In genomic region chr17:25618508-25619056, GRCm38 (mm10) we compare ENCODE assay signal across 7 mouse cellular contexts. TPM values are rescaled to one million over a fixed set of nuclear protein-coding genes. Genes with fewer than 3 reads are reported as not detected.
DNase-seq lines count a peak whose midpoint lies in the region; ATAC-seq lines count a peak whose summit lies in the region.

No protein-coding gene starts in this region.

- peak; percentile 31; the same call in 1 of the 2 replicates for ATAC-seq in midbrain, embryonic 14.5 days (ENCODE audit: low FRiP score, low TSS enrichment)
- ATAC-seq in embryonic facial prominence, embryonic 14.5 days (ENCODE audit: low read depth): peak; percentile 57; the same call in 1 of the 2 replicates
- ATAC-seq in hindbrain, embryonic 15.5 days (ENCODE audit: low FRiP score, low read depth): peak; percentile 75

- H3K9ac ChIP-seq in midbrain, embryonic 14.5 days (replicated peaks; ENCODE audit: low read length): no peak overlapping the region
- no peak overlapping the region for H3K9ac ChIP-seq in embryonic facial prominence, embryonic 14.5 days (ENCODE audit: low read depth, low read length)
- no peak overlapping the region for H3K9ac ChIP-seq in hindbrain, embryonic 15.5 days

- no peaks in the 10 kb centered on the region for H3K9me3 ChIP-seq in midbrain, embryonic 14.5 days (ENCODE audit: control insufficient read depth, low read length)
- H3K9me3 ChIP-seq in midbrain, embryonic 10.5 days (replicated peaks): no peaks in the 10 kb centered on the region
- no peaks in the 10 kb centered on the region for H3K9me3 ChIP-seq in embryonic facial prominence, embryonic 14.5 days (ENCODE audit: control insufficient read depth, low read length)
- H3K9me3 ChIP-seq in hindbrain, embryonic 15.5 days: no peaks in the 10 kb centered on the region

- peak; percentile 86 for DNase-seq in midbrain, embryonic 14.5 days
- DNase-seq in midbrain, embryonic 10.5 days (ENCODE audit: low spot score): no peak
- peak; percentile 87 for DNase-seq in embryonic facial prominence, embryonic 14.5 days (ENCODE audit: low spot score)
- peak; percentile 20 for DNase-seq in ovary, postnatal 14 days (ENCODE audit: low spot score)
- no peak for DNase-seq in testis, postnatal 10 days (ENCODE audit: low spot score)
- DNase-seq in thymus, postnatal 36 days: no peak

- WGBS in midbrain, embryonic 14.5 days: 49% methylated on average over 16 of the region's 16 CpGs
- WGBS in midbrain, embryonic 10.5 days: 87% methylated on average over 16 of the region's 16 CpGs
- 40% methylated on average over 16 of the region's 16 CpGs for WGBS in embryonic facial prominence, embryonic 14.5 days
- WGBS in hindbrain, embryonic 15.5 days: 34% methylated on average over 16 of the region's 16 CpGs

- 0 out of 2 replicates have a peak, but pooled peaks cover 3% of the 10 kb centered on the region for H3K36me3 ChIP-seq in midbrain, embryonic 14.5 days (ENCODE audit: control insufficient read depth, insufficient read depth, low read length)
- H3K36me3 ChIP-seq in midbrain, embryonic 10.5 days: peaks cover 44% of the 10 kb centered on the region
- peaks cover 23% of the 10 kb centered on the region for H3K36me3 ChIP-seq in embryonic facial prominence, embryonic 14.5 days (ENCODE audit: control insufficient read depth, insufficient read depth, low read length)
- H3K36me3 ChIP-seq in hindbrain, embryonic 15.5 days: no peaks in the 10 kb centered on the region

- H3K27me3 ChIP-seq in midbrain, embryonic 14.5 days (ENCODE audit: control insufficient read depth, insufficient read depth, low read length): no peaks in the 10 kb centered on the region
- H3K27me3 ChIP-seq in midbrain, embryonic 10.5 days (ENCODE audit: low read depth, poor library complexity, severe bottlenecking): no peaks in the 10 kb centered on the region
- no peaks in the 10 kb centered on the region for H3K27me3 ChIP-seq in embryonic facial prominence, embryonic 14.5 days (replicated peaks; ENCODE audit: control insufficient read depth, insufficient read depth, low read length)
- H3K27me3 ChIP-seq in hindbrain, embryonic 15.5 days: no peaks in the 10 kb centered on the region

- peak overlapping the region; percentile 4; the same call in 1 of the 2 replicates for H3K4me2 ChIP-seq in midbrain, embryonic 14.5 days (ENCODE audit: low read length)
- 0 out of 2 replicates have a peak overlapping the region, but pooled peaks have one; percentile 4 for H3K4me2 ChIP-seq in embryonic facial prominence, embryonic 14.5 days (ENCODE audit: low read depth, low read length)
- H3K4me2 ChIP-seq in hindbrain, embryonic 15.5 days: no peak overlapping the region; the same call in 1 of the 2 replicates

- H3K4me1 ChIP-seq in midbrain, embryonic 14.5 days (ENCODE audit: control insufficient read depth, insufficient read depth, low read length): peaks cover 5% of the 10 kb centered on the region
- H3K4me1 ChIP-seq in midbrain, embryonic 10.5 days: peaks cover 22% of the 10 kb centered on the region
- peaks cover 10% of the 10 kb centered on the region for H3K4me1 ChIP-seq in embryonic facial prominence, embryonic 14.5 days (ENCODE audit: control insufficient read depth, insufficient read depth, low read length)
- H3K4me1 ChIP-seq in hindbrain, embryonic 15.5 days (replicated peaks): peaks cover 20% of the 10 kb centered on the region

- no peak overlapping the region for H3K4me3 ChIP-seq in midbrain, embryonic 14.5 days (replicated peaks; ENCODE audit: low read depth, low read length)
- no peak overlapping the region for H3K4me3 ChIP-seq in midbrain, embryonic 10.5 days
- no peak overlapping the region for H3K4me3 ChIP-seq in embryonic facial prominence, embryonic 14.5 days (ENCODE audit: low read depth, low read length)
- no peak overlapping the region for H3K4me3 ChIP-seq in hindbrain, embryonic 15.5 days

- H3K27ac ChIP-seq in midbrain, embryonic 14.5 days (replicated peaks; ENCODE audit: low read depth, low read length): peak overlapping the region; percentile 63
- H3K27ac ChIP-seq in midbrain, embryonic 10.5 days (replicated peaks): no peak overlapping the region
- H3K27ac ChIP-seq in embryonic facial prominence, embryonic 14.5 days (replicated peaks; ENCODE audit: low read depth, low read length): no peak overlapping the region; the same call in 1 of the 2 replicates
- H3K27ac ChIP-seq in hindbrain, embryonic 15.5 days (replicated peaks): peak overlapping the region; percentile 56

RNA-seq across cellular contexts. Expression of gene Lmf1, which starts 39.7 kb away (rescaled TPM):
- polyA plus RNA-seq in midbrain, embryonic 14.5 days (2014; fragmentation: Nextera tagmentation; extraction: Ambion mirVana): 19.5 and 20.8 TPM in 2 replicates
- 22.3 and 22.6 TPM in 2 replicates for polyA plus RNA-seq in midbrain, embryonic 10.5 days (2016; fragmentation: Nextera tagmentation; extraction: Ambion mirVana)
- 27.3 and 30.1 TPM in 2 replicates for polyA plus RNA-seq in embryonic facial prominence, embryonic 14.5 days (2014; fragmentation: Nextera tagmentation; extraction: Ambion mirVana)
- polyA plus RNA-seq in hindbrain, embryonic 15.5 days (2015; fragmentation: Nextera tagmentation; extraction: Ambion mirVana): 23.8 and 25.1 TPM in 2 replicates

RNA-seq across cellular contexts. Expression of gene Sox8, which starts 48.1 kb away (rescaled TPM):
- polyA plus RNA-seq in midbrain, embryonic 14.5 days (2014; fragmentation: Nextera tagmentation; extraction: Ambion mirVana): 8.0 and 13.5 TPM in 2 replicates
- 2.4 and 3.3 TPM in 2 replicates for polyA plus RNA-seq in midbrain, embryonic 10.5 days (2016; fragmentation: Nextera tagmentation; extraction: Ambion mirVana)
- 15.8 and 18.0 TPM in 2 replicates for polyA plus RNA-seq in embryonic facial prominence, embryonic 14.5 days (2014; fragmentation: Nextera tagmentation; extraction: Ambion mirVana)
- 17.8 and 23.8 TPM in 2 replicates for polyA plus RNA-seq in hindbrain, embryonic 15.5 days (2015; fragmentation: Nextera tagmentation; extraction: Ambion mirVana)

Comparison
In these comparisons a context has a peak if more than half of its experiments do, and no peak if none do; other contexts are left out.
1. DNase-seq: peak in midbrain, embryonic 14.5 days (single experiment), embryonic facial prominence, embryonic 14.5 days (single experiment) and ovary, postnatal 14 days (single experiment); none in midbrain, embryonic 10.5 days (single experiment), testis, postnatal 10 days (single experiment) and thymus, postnatal 36 days (0 of 2).
2. H3K27ac ChIP-seq: peak in midbrain, embryonic 14.5 days (single experiment) and hindbrain, embryonic 15.5 days (single experiment); none in midbrain, embryonic 10.5 days (single experiment) and embryonic facial prominence, embryonic 14.5 days (single experiment).
3. Peak in every context shown above with its lines, with median percentiles within 50 percentile points of each other: ATAC-seq.